Mouse (Mus musculus): ENCODE results near the gene Lrrc27. TPM values are rescaled to one million over a fixed set of nuclear protein-coding genes. Genes with fewer than 3 reads are reported as not detected.

Gene Lrrc27
- total and polyA plus RNA-seq, 3 experiments = 0.54 to 1.3 TPM; not detected in 1

GRCm38 (mm10) chr7:139249406-139250210, 36.8 kb downstream of the Lrrc27 start:
- H3K36me3 ChIP-seq (ENCODE audit: control insufficient read depth in 1 of 2, insufficient read depth in 2 of 2, low read length in 2 of 2) = 0 out of 4 replicates have a peak, but pooled peaks cover 0 to 3% of the 10 kb centered on the region in 2 experiments
- no peaks in the 10 kb centered on the region for H3K27me3 ChIP-seq (ENCODE audit: control insufficient read depth in 1 of 2, insufficient read depth in 2 of 2, low read length in 2 of 2)
- H3K9me3 ChIP-seq (replicated peaks; ENCODE audit: insufficient read depth, low read length) = no peaks in the 10 kb centered on the region
- no peak overlapping the region for H3K9ac ChIP-seq (ENCODE audit: control insufficient read depth, low read depth, low read length, poor library complexity, severe bottlenecking)
- peaks cover 4 to 17% of the 10 kb centered on the region in 2 experiments for H3K4me1 ChIP-seq (ENCODE audit: control insufficient read depth in 1 of 2, insufficient read depth in 2 of 2, low read length in 2 of 2)
- peak overlapping the region; percentile 91 to 97; a peak in 3 of 4 replicates for H3K4me3 ChIP-seq (ENCODE audit: control insufficient read depth in 1 of 2, insufficient read depth in 1 of 2, low read depth in 2 of 2, low read length in 2 of 2)
- DNase-seq (ENCODE audit: low read depth, low spot score) = peak; percentile 48
- H3K79me2 ChIP-seq (ENCODE audit: control insufficient read depth, insufficient read depth, low read length, poor library complexity) = peaks cover 7% of the 10 kb centered on the region; the same call in 1 of the 2 replicates
- H3K27ac ChIP-seq (ENCODE audit: control insufficient read depth, low read depth, low read length) = no peak overlapping the region
- TF ChIP-seq ZKSCAN1 (IDR thresholded peaks at IDR 0.05; ENCODE audit: low read depth, low read length) (no peak), GATA1 (IDR thresholded peaks at IDR 0.05; ENCODE audit: low read depth, low read length) (peak; percentile 80), RCOR1 (IDR thresholded peaks at IDR 0.05; ENCODE audit: low read depth, low read length) (peak; percentile 45), ETS1 (IDR thresholded peaks at IDR 0.05; ENCODE audit: low read depth, low read length) (peak; percentile 33; the same call in 1 of the 2 replicates), MAX (IDR thresholded peaks at IDR 0.05; ENCODE audit: low read length) (no peak; the same call in none of the 2 replicates), RAD21 (IDR thresholded peaks at IDR 0.05; ENCODE audit: low read depth, low read length) (no peak), EP300 (IDR thresholded peaks at IDR 0.05; ENCODE audit: low read depth in 1 of 2, low read length in 2 of 2) (peak; percentile 50 to 51; a peak in 3 of 4 replicates), TCF12 (IDR thresholded peaks at IDR 0.05; ENCODE audit: low read depth, low read length) (peak; percentile 54), MYC (IDR thresholded peaks at IDR 0.05; ENCODE audit: low read depth, low read length) (no peak), CTCF (IDR thresholded peaks at IDR 0.05 in 2 of 3, conservative IDR thresholded peaks at IDR 0.05 in 1 of 3; ENCODE audit: control insufficient read depth in 1 of 3, insufficient read depth in 1 of 3, low read depth in 2 of 3, low read length in 3 of 3, poor library complexity in 1 of 3, severe bottlenecking in 1 of 3) (no peak), MAZ (IDR thresholded peaks at IDR 0.05; ENCODE audit: low read depth, low read length) (0 out of 2 replicates have a peak, but pooled peaks have one; percentile 27), USF1 (IDR thresholded peaks at IDR 0.05; ENCODE audit: low read depth, low read length) (peak; percentile 81), MXI1 (IDR thresholded peaks at IDR 0.05; ENCODE audit: low read depth, low read length) (peak; percentile 29; the same call in 1 of the 2 replicates), NELFE (IDR thresholded peaks at IDR 0.05; ENCODE audit: low read depth, low read length) (no peak), E2F4 (IDR thresholded peaks at IDR 0.05; ENCODE audit: borderline replicate concordance, low read depth, low read length) (no peak), USF2 (IDR thresholded peaks at IDR 0.05; ENCODE audit: borderline replicate concordance in 1 of 2, insufficient read depth in 1 of 2, low read depth in 1 of 2, low read length in 2 of 2) (peak in 1 of 2 experiments; percentile 48; a peak in 1 of 4 replicates), ELF1 (IDR thresholded peaks at IDR 0.05; ENCODE audit: low read depth, low read length) (no peak)

- H3K4me1 ChIP-seq (ENCODE audit: control insufficient read depth in 1 of 2, insufficient read depth in 2 of 2, low read length in 2 of 2) = peaks cover 4 to 17% of the 10 kb centered on the region in 2 experiments
- H3K4me3 ChIP-seq (ENCODE audit: control insufficient read depth in 1 of 2, insufficient read depth in 1 of 2, low read depth in 2 of 2, low read length in 2 of 2) = no peak overlapping the region
- H3K9ac ChIP-seq (ENCODE audit: control insufficient read depth, low read depth, low read length, poor library complexity, severe bottlenecking) = no peak overlapping the region
- 0 out of 4 replicates have a peak, but pooled peaks cover 0 to 3% of the 10 kb centered on the region in 2 experiments for H3K36me3 ChIP-seq (ENCODE audit: control insufficient read depth in 1 of 2, insufficient read depth in 2 of 2, low read length in 2 of 2)
- peaks cover 7% of the 10 kb centered on the region; the same call in 1 of the 2 replicates for H3K79me2 ChIP-seq (ENCODE audit: control insufficient read depth, insufficient read depth, low read length, poor library complexity)
- no peak overlapping the region for H3K27ac ChIP-seq (ENCODE audit: control insufficient read depth, low read depth, low read length)
- TF ChIP-seq USF1 (IDR thresholded peaks at IDR 0.05; ENCODE audit: low read depth, low read length) (no peak), RAD21 (IDR thresholded peaks at IDR 0.05; ENCODE audit: low read depth, low read length) (no peak), KAT2A (conservative IDR thresholded peaks at IDR 0.05; ENCODE audit: low read depth, low read length) (no peak), POLR2A (IDR thresholded peaks at IDR 0.05; ENCODE audit: control insufficient read depth in 1 of 2, insufficient read depth in 1 of 2, low read depth in 1 of 2, low read length in 2 of 2, poor library complexity in 1 of 2) (no peak), TBP (IDR thresholded peaks at IDR 0.05; ENCODE audit: low read depth, low read length) (no peak), UBTF (IDR thresholded peaks at IDR 0.05; ENCODE audit: borderline replicate concordance, insufficient read depth, low read depth, low read length) (no peak)
- H3K27me3 ChIP-seq (ENCODE audit: control insufficient read depth in 1 of 2, insufficient read depth in 2 of 2, low read length in 2 of 2) = no peaks in the 10 kb centered on the region
- no peak for DNase-seq (ENCODE audit: low read depth, low spot score)
- H3K9me3 ChIP-seq (replicated peaks; ENCODE audit: insufficient read depth, low read length) = no peaks in the 10 kb centered on the region
Observed at GRCm38 (mm10) chr7:139251881-139252301, 39.1 kb downstream of the Lrrc27 start.

Measured in MEL (cell line).